8 mouse cellular contexts compared by ENCODE assay signal in the genomic region with DNA sequence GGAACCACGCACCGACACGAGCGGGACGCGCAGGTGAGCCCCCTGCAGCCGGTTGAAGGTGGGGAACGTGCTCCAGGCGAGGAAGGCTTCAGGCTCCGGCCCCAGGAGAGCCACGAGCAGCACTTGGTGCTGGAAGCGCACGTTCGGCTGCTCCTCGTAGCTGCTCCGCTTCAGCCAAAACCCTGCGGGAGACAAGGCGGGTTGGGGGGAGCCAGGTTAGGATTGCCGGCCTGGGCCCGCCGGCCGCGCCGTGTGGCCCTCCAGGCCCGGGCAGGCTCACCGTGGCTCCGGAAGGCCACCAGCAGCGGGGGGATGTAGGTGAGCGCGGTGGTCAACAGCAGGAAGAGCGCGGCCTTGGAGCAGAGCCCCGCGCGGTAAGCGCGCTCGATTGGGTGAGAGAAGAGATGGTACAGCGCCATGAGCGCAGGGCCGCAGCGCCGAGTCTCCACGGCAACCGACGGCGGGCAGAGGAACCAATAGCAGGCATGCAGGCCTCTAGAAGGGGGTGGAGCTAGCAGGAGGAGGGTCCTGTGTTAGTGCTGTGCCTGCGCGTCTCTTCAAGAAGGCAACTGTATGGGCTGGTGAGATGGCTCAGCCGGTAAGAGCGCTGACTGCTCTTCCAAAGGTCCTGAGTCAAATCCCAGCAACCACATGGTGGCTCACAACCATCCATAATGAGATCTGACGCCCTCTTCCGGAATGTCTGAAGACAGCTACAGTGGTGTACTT. TPM values are rescaled to one million over a fixed set of nuclear protein-coding genes. Genes with fewer than 3 reads are reported as not detected.
DNase-seq lines count a peak whose midpoint lies in the region; ATAC-seq and TF ChIP-seq lines count a peak whose summit lies in the region.

Tmem231 (minus strand) TSS at position 534 of the 729 bp plus-strand sequence.

- peak; percentile 94 for DNase-seq in G1E (ENCODE audit: low spot score)
- peak; percentile 87 for DNase-seq in cerebellum, adult 11 months
- DNase-seq in forebrain, embryonic 14.5 days (ENCODE audit: low spot score) = peak; percentile 98
- DNase-seq in heart, postnatal 10 days = peak; percentile 90 to 92
- peak; percentile 91 to 95 for DNase-seq in kidney, postnatal 4 days
- DNase-seq in lung, adult 18-20 months = peak; percentile 91 to 94
- DNase-seq in testis, postnatal 10 days (ENCODE audit: low spot score) = peak; percentile 88

- peak within 1 kb of the TSS; percentile 82 for H3K4me3 ChIP-seq in G1E (ENCODE audit: low read depth, low read length)
- peak within 1 kb of the TSS; percentile 71 for H3K4me3 ChIP-seq in forebrain, embryonic 14.5 days (ENCODE audit: low read depth, low read length)
- H3K4me3 ChIP-seq in neural tube, embryonic 15.5 days (replicated peaks) = peak within 1 kb of the TSS; percentile 76

- peak; percentile 94 for ATAC-seq in G1E (ENCODE audit: extremely low read depth, insufficient number of reproducible peaks, low FRiP score, poor library complexity, severe bottlenecking)
- ATAC-seq in forebrain, embryonic 14.5 days = peak; percentile 100
- peak; percentile 99 for ATAC-seq in neural tube, embryonic 15.5 days (ENCODE audit: low FRiP score)

- H3K9ac ChIP-seq in forebrain, embryonic 14.5 days (ENCODE audit: low read length) = peak within 1 kb of the TSS; percentile 83
- peak within 1 kb of the TSS; percentile 89 for H3K9ac ChIP-seq in neural tube, embryonic 15.5 days (replicated peaks)

- no peaks in the 10 kb centered on the region for H3K27me3 ChIP-seq in G1E (ENCODE audit: insufficient read depth, low read length)
- no peaks in the 10 kb centered on the region for H3K27me3 ChIP-seq in forebrain, embryonic 14.5 days (replicated peaks; ENCODE audit: control insufficient read depth, insufficient read depth, low read length)
- H3K27me3 ChIP-seq in neural tube, embryonic 15.5 days (replicated peaks) = no peaks in the 10 kb centered on the region

- WGBS in forebrain, embryonic 14.5 days = under 1% methylated on average over 53 of the region's 53 CpGs
- under 1% methylated on average over 53 of the region's 53 CpGs for WGBS in neural tube, embryonic 15.5 days

- intact Hi-C loops in heart, postnatal 10 days (cut with DNase I) = loop anchor here (5.0 kb wide), 1 partner anchor 54 kb away; no protein-coding TSS in a partner anchor

- peaks cover 5% of the 10 kb centered on the region for H3K36me3 ChIP-seq in G1E (replicated peaks)
- no peaks in the 10 kb centered on the region for H3K36me3 ChIP-seq in forebrain, embryonic 14.5 days (ENCODE audit: control insufficient read depth, insufficient read depth, low read length)
- H3K36me3 ChIP-seq in neural tube, embryonic 15.5 days = no peaks in the 10 kb centered on the region

- H3K9me3 ChIP-seq in G1E (replicated peaks) = no peaks in the 10 kb centered on the region
- no peaks in the 10 kb centered on the region for H3K9me3 ChIP-seq in forebrain, embryonic 14.5 days (replicated peaks; ENCODE audit: control insufficient read depth, low read length)
- no peaks in the 10 kb centered on the region for H3K9me3 ChIP-seq in neural tube, embryonic 15.5 days (replicated peaks)

- no peak for TF ChIP-seq CTCF in G1E (IDR thresholded peaks at IDR 0.05; ENCODE audit: low read depth, low read length)

- H3K27ac ChIP-seq in forebrain, embryonic 14.5 days (ENCODE audit: low read depth, low read length) = peak within 1 kb of the TSS; percentile 92
- peak within 1 kb of the TSS; percentile 93 for H3K27ac ChIP-seq in neural tube, embryonic 15.5 days (replicated peaks)

- H3K4me1 ChIP-seq in G1E (ENCODE audit: insufficient read depth, low read depth, low read length) = peaks cover 67% of the 10 kb centered on the region
- peaks cover 10% of the 10 kb centered on the region for H3K4me1 ChIP-seq in forebrain, embryonic 14.5 days (ENCODE audit: control insufficient read depth, insufficient read depth, low read length)
- H3K4me1 ChIP-seq in neural tube, embryonic 15.5 days = peaks cover 21% of the 10 kb centered on the region

- H3K4me2 ChIP-seq in forebrain, embryonic 14.5 days (ENCODE audit: low read length) = peak within 1 kb of the TSS; percentile 93
- peak within 1 kb of the TSS; percentile 96 for H3K4me2 ChIP-seq in neural tube, embryonic 15.5 days

RNA-seq across cellular contexts. Expression of gene Tmem231, which starts in this region (rescaled TPM):
- total RNA-seq in G1E (2014; fragmentation: Nextera tagmentation) (10.7 and 15.2 TPM in 2 replicates), G1E (2017) (7.0 and 8.9 TPM in 2 replicates)
- 8.8 and 9.1 TPM in 2 replicates for polyA plus RNA-seq in G1E (2012)
- polyA plus RNA-seq in forebrain, embryonic 14.5 days (2014; fragmentation: Nextera tagmentation; extraction: Ambion mirVana) = 11.8 and 14.3 TPM in 2 replicates
- total RNA-seq in heart, postnatal 10 days (2021) = 1 to 10 TPM; 1.5 to 2.3 TPM
- polyA plus RNA-seq in neural tube, embryonic 15.5 days (2015; fragmentation: Nextera tagmentation; extraction: Ambion mirVana) = 15.9 and 17.3 TPM in 2 replicates

Comparison
In these comparisons a context has a peak if more than half of its experiments do, and no peak if none do; other contexts are left out.
1. Peak in every context shown above with its lines: DNase-seq, ATAC-seq, H3K4me3 ChIP-seq and H3K27ac ChIP-seq.